Mouse (Mus musculus) neural tube, embryonic 14.5 days (tissue): ENCODE measurements around the gene Gm16181. TPM values are rescaled to one million over a fixed set of nuclear protein-coding genes. Genes with fewer than 3 reads are reported as not detected.
"Not testable (repeated sequence)": the region's sequence is repeated elsewhere in the genome, so short reads cannot be mapped to it uniquely, and the experiment has no call there.

Experiments
- ATAC-seq: fragments of 200-750 bp; cut with Nextera tagmentation; 2 replicates; pipeline ENCODE4 v1.8.0; 2017; ENCODE audit warnings: low read depth, mild to moderate bottlenecking, moderate TSS enrichment, moderate library complexity
- H3K27ac ChIP-seq: fragments of 300-500 bp; sonication (generic); 2 replicates; pipeline ENCODE4 v1.5.1; 2014; ENCODE audit warnings: low read depth, mild to moderate bottlenecking, control low read depth, low read length, moderate library complexity, mixed read lengths
- H3K27me3 ChIP-seq: fragments of 300-500 bp; sonication (generic); 2 replicates; pipeline ENCODE4 v1.6.1; 2014; ENCODE audit warnings: low read length; ENCODE audit not compliant: control insufficient read depth, insufficient read depth
- H3K36me3 ChIP-seq: fragments of 300-500 bp; sonication (generic); 2 replicates; pipeline ENCODE4 v1.6.1; 2014; ENCODE audit warnings: low read length, mixed read lengths; ENCODE audit not compliant: control insufficient read depth, insufficient read depth
- H3K4me1 ChIP-seq: fragments of 300-500 bp; sonication (generic); 2 replicates; pipeline ENCODE4 v1.6.1; 2014; ENCODE audit warnings: low read length; ENCODE audit not compliant: control insufficient read depth, insufficient read depth
- H3K4me2 ChIP-seq: fragments of 300-500 bp; sonication (generic); 2 replicates; pipeline ENCODE4 v1.6.1; 2014; ENCODE audit warnings: mild to moderate bottlenecking, low read depth, low read length, control low read depth
- H3K4me3 ChIP-seq: fragments of 300-500 bp; sonication (generic); 2 replicates; pipeline ENCODE4 v1.5.1; 2014; ENCODE audit warnings: low read depth, low read length, control low read depth, mixed read lengths
- H3K9ac ChIP-seq: fragments of 300-500 bp; sonication (generic); replicated peaks from 2 replicates; pipeline ENCODE4 v1.6.1; 2014; ENCODE audit warnings: low read depth, mild to moderate bottlenecking, control low read depth, low read length, mixed read lengths
- H3K9me3 ChIP-seq: fragments of 300-500 bp; sonication (generic); 2 replicates; pipeline ENCODE4 v1.6.1; 2016; ENCODE audit warnings: low read length; ENCODE audit not compliant: control insufficient read depth
- WGBS: fragments of 180-500 bp; shearing (Covaris S2); extraction: QIAGEN DNeasy Blood & Tissue Kit; methylation state at CpG from one replicate; pipeline ENCODE4 v1.1.7; 2014; 5-methylcytosine and 5-hydroxymethylcytosine counted together
- polyA plus RNA-seq: library from polyadenylated mRNA; unstranded; fragments of >200 nt; fragmentation: Nextera tagmentation; extraction: Ambion mirVana; gene quantifications from 2 replicates; pipeline ENCODE4 v1.2.1, GENCODE M21; 2014

Gene Gm16181
- polyA plus RNA-seq, 1 experiment from 2014 or later: 0.44 TPM

DNA sequence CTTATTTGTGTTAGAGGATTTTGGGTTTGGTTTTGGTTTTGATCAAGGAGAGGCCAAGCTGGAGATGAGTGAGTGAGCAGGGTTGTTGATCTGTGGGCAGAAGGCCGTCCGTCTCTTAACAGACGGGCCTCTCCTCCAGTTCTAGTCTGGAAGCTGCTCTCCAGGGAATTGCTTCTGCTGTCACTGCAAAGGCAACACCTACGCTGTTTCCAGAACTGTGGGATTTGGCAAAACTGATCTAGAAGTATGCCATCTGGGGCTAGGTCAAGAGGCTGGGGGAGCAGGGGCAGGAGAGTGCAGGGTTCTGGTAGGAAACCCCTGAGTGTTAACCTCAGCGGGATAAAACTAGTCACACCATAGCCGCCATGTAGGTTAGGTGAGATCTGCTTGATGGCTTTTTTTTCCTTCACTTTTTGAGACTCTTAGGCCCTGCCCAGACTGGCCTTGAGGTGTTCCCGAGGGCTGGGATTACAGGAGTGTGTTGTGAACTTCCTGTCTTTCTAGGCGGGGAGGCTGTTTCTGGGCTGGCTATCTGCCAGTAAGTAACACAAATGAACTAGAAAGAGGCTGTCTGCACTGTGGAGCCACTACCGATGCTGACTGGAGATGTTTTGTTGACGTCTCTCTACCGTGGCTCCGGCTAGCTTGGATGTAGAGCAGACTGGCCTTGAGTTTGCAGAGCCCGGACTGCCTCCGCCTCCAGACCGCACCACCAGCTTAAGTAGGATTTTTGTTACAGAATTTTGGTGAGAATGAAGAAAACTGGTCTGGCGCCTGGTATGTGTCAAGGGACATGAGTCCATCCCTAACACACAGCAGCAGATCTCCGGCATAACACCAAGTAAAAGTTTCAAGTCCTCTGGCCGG lies 12.7 kb downstream of the Gm16181 start, which contains the start of gene Atp6v1g2:
TSS of gene Atp6v1g2 (plus strand) at position 547 of the 867 bp plus-strand sequence.
- Histone ChIP-seq H3K36me3 (peaks cover 15% of the 10 kb centered on the region; the same call in 1 of the 2 replicates), H3K4me2 (peak within 1 kb of the TSS; percentile 70), H3K9me3 (no peaks in the 10 kb centered on the region), H3K4me3 (no peak within 1 kb of the TSS; the same call in 1 of the 2 replicates), H3K9ac (no peak within 1 kb of the TSS), H3K4me1 (peaks cover 15% of the 10 kb centered on the region; the same call in 1 of the 2 replicates), H3K27me3 (no peaks in the 10 kb centered on the region), H3K27ac (0 out of 2 replicates have a peak within 1 kb of the TSS, but pooled peaks have one; percentile 10)
- ATAC-seq: no peak
- WGBS: 73% methylated on average over 18 of the region's 18 CpGs

DNA sequence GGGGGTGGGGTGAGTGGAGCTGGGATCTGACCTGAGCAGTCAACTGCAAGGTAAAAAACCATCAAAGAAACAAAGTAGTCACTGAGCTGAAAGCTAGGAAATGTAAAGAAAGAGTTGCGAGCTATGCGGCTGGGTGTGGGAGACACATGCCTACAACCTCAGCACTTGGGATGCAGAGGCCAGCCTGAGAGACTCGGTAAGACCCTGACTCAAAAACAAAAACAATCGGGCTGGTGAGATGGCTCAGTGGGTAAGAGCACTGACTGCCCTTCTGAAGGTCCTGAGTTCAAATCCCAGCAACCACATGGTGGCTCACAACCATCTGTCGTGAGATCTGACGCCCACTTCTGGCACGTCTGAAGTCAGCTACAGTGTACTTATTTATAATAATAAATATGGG lies 13.5 kb downstream of the Gm16181 start:
- Histone ChIP-seq H3K36me3 (peaks cover 12% of the 10 kb centered on the region; the same call in 1 of the 2 replicates), H3K4me2 (peak overlapping the region; percentile 70), H3K4me1 (peaks cover 15% of the 10 kb centered on the region; the same call in 1 of the 2 replicates)
- not testable (repeated sequence) for H3K9ac ChIP-seq, ATAC-seq, H3K27ac ChIP-seq, H3K27me3 ChIP-seq, H3K4me3 ChIP-seq, H3K9me3 ChIP-seq
- 85% methylated on average over 7 of the region's 7 CpGs for WGBS

DNA sequence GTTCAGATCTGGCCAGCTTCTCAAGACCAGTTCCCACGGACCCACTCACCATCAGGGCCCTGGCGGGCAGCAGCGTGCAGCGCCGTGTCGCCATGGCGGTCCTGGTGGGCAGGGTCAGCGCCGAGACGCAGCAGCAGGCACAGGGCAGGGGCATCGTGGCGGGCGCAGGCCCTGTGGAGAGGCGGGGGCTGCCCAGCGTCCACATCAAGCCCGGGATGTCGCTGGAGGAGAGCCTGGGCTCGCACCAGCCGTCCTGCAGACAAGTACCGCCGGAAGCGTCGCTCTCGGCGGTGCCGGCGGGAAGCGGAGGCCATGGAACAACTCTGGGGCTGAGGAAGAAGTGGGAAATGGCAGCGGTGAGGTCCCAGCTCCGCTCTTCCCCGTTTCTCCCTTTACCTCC lies 14.3 kb downstream of the Gm16181 start:
- ATAC-seq: no peak
- 11% methylated on average over 31 of the region's 31 CpGs for WGBS
- Histone ChIP-seq H3K36me3 (0 out of 2 replicates have a peak, but pooled peaks cover 5% of the 10 kb centered on the region), H3K9me3 (no peaks in the 10 kb centered on the region), H3K27ac (peak overlapping the region; percentile 88), H3K4me1 (peaks cover 15% of the 10 kb centered on the region; the same call in 1 of the 2 replicates), H3K4me3 (peak overlapping the region; percentile 49), H3K4me2 (peak overlapping the region; percentile 70), H3K9ac (peak overlapping the region; percentile 59), H3K27me3 (no peaks in the 10 kb centered on the region)

DNA sequence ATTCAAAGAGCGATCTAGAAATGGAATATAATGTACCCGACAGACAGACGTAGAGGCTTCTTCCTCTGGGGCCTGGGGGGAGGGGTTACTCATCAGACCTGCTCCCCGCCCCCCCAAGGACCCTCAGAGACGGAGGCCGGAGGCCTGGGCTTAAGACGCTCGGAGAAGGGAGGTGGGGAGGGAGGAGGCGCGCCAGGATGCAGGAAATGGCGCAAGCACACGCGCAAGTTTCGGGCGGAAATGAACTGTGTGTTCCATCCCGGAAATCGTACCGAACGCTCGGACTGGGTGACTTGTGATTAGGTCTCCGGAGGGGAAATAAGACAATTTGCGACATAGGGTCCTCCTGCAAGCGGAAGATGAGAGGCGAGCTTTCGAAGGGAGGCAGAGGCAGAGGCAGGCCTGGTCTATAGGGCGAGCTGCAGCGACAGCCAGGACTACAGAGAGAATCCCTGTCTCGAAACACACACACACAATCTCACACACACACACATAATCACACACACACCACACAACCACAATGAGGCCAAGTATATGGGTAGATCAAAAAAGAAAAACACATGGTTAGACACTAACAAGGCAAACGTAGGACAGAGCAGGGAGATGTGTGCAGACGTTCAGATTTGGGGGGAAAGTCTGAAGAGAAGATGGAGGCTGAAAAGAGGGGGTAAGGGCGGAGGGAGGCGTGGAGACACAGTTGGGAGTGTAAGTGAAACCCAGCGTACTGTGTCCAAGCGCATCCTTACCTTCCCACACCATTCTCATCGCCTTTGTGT lies 15.2 kb downstream of the Gm16181 start, which contains the start of gene Nfkbil1:
TSS of gene Nfkbil1 (minus strand) at position 179 of the 776 bp plus-strand sequence.
- H3K4me3 ChIP-seq: peak within 1 kb of the TSS; percentile 49
- H3K4me2 ChIP-seq: peak within 1 kb of the TSS; percentile 70
- H3K36me3 ChIP-seq: 0 out of 2 replicates have a peak, but pooled peaks cover 5% of the 10 kb centered on the region
- H3K9ac ChIP-seq: peak within 1 kb of the TSS; percentile 59
- WGBS: under 1% methylated on average over 35 of the region's 35 CpGs
- H3K9me3 ChIP-seq: no peaks in the 10 kb centered on the region
- peak within 1 kb of the TSS; percentile 88 for H3K27ac ChIP-seq
- H3K4me1 ChIP-seq: peaks cover 23% of the 10 kb centered on the region
- ATAC-seq: peak; percentile 80
- no peaks in the 10 kb centered on the region for H3K27me3 ChIP-seq

DNA sequence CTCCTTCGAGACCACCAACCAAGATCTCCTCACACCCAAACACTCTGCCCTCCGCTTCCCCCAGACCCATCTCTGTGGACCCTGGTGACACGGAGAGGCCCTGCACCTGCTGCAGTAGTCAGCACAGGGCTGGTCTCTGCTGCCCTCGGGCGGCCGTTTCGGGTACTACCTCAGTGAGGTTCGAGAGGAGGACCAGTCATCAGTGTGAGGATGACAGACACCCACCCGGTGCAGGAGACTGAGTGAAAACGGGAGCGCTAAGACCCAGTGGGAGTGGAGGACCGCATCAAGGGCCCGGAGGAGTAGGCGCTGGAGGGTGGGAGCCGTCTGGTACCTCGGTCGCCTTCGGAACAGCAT lies 15.7 kb downstream of the Gm16181 start:
- no peaks in the 10 kb centered on the region for H3K27me3 ChIP-seq
- WGBS: under 1% methylated on average over 18 of the region's 18 CpGs
- peak; percentile 85 for ATAC-seq
- peak overlapping the region; percentile 88 for H3K27ac ChIP-seq
- H3K36me3 ChIP-seq: 0 out of 2 replicates have a peak, but pooled peaks cover under 1% of the 10 kb centered on the region
- H3K9ac ChIP-seq: peak overlapping the region; percentile 59
- no peaks in the 10 kb centered on the region for H3K9me3 ChIP-seq
- H3K4me1 ChIP-seq: peaks cover 23% of the 10 kb centered on the region
- H3K4me2 ChIP-seq: peak overlapping the region; percentile 70
- peak overlapping the region; percentile 49 for H3K4me3 ChIP-seq

DNA sequence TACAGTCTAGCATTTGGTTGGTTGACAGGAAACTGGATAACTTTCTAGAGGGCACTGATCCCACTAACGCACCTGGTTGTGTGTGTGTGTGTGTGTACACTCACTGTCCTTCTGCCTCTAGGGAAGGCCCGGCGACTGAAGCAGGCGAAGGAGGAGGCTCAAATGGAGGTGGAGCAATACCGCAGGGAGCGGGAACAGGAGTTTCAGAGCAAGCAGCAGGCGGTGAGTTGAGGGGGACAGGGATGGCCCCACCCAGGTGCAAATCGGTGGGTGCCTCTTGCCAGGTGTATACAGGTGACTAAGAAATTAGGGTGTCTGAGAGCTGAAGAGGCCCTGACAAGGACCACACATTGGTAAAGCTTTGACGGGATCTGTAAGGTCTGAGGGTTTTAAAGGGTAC lies 16.4 kb downstream of the Gm16181 start:
- no peak for ATAC-seq
- H3K36me3 ChIP-seq: no peaks in the 10 kb centered on the region
- H3K4me1 ChIP-seq: peaks cover 23% of the 10 kb centered on the region
- H3K4me2 ChIP-seq: peak overlapping the region; percentile 70
- WGBS: 74% methylated on average over 9 of the region's 9 CpGs
- H3K9me3 ChIP-seq: no peaks in the 10 kb centered on the region
- H3K27ac ChIP-seq: peak overlapping the region; percentile 88
- peak overlapping the region; percentile 49 for H3K4me3 ChIP-seq
- H3K27me3 ChIP-seq: no peaks in the 10 kb centered on the region
- peak overlapping the region; percentile 59 for H3K9ac ChIP-seq

DNA sequence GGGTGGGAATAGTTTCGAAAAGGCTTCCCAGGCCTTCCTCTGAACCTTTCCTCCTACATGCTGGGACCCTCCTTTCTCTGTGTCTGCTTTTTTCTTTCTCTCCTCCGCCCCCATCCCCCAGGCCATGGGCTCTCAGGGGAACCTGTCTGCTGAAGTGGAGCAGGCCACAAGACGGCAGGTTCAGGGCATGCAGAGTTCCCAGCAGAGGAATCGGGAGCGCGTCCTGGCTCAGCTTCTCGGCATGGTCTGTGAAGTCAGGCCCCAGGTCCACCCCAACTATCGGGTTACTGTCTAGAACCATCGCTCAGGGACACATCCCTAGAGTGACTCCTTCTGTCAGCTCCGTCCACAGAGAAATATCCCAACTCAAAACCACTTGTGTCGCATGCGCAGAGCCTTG lies 16.9 kb downstream of the Gm16181 start:
- Histone ChIP-seq H3K36me3 (no peaks in the 10 kb centered on the region), H3K27ac (no peak overlapping the region; the same call in 1 of the 2 replicates), H3K9me3 (no peaks in the 10 kb centered on the region), H3K4me2 (peak overlapping the region; percentile 70), H3K4me1 (peaks cover 23% of the 10 kb centered on the region), H3K4me3 (peak overlapping the region; percentile 49), H3K9ac (peak overlapping the region; percentile 59; the same call in 1 of the 2 replicates), H3K27me3 (no peaks in the 10 kb centered on the region)
- 93% methylated on average over 12 of the region's 12 CpGs for WGBS
- ATAC-seq: no peak

DNA sequence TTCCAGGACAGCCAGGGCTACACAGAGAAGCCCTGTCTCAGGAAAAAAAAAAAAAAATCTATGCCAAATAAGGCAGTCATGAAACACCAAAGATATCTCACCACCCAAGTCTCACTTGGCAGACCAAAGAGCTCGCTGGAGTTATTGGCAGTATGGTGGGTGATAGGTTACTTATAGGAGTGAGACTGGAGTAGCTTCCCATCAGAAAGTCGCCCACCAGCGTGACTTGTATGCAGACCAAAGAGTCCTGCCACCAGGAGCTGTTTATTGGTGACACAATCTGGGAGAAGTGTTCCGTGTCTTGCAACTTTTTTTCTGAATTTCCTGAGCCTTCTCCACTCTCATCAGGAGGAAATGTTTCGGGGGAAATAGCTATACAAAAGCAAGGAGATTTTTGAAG lies 19.1 kb downstream of the Gm16181 start:
- 84% methylated on average over 5 of the region's 5 CpGs for WGBS
- H3K36me3 ChIP-seq: peaks cover 15% of the 10 kb centered on the region
- H3K9ac ChIP-seq: no peak overlapping the region
- H3K9me3 ChIP-seq: no peaks in the 10 kb centered on the region
- H3K4me1 ChIP-seq: peaks cover 36% of the 10 kb centered on the region
- no peak overlapping the region for H3K4me3 ChIP-seq
- H3K27ac ChIP-seq: no peak overlapping the region
- H3K27me3 ChIP-seq: no peaks in the 10 kb centered on the region
- no peak for ATAC-seq
- no peak overlapping the region for H3K4me2 ChIP-seq
